Mouse (Mus musculus) limb, embryonic 12.5 days (tissue): ENCODE data around the gene Dgkd. TPM values are rescaled to one million over a fixed set of nuclear protein-coding genes. Genes with fewer than 3 reads are reported as not detected.

ENCODE experiments used
- ATAC-seq: fragments of 200-750 bp; cut with Nextera tagmentation; 2 replicates; pipeline ENCODE4 v1.8.0; 2017; ENCODE audit warnings: low read depth, moderate TSS enrichment; ENCODE audit not compliant: insufficient number of reproducible peaks, insufficient read depth, low FRiP score, low TSS enrichment
- H3K27ac ChIP-seq: fragments of 300-500 bp; sonication (generic); 2 replicates; pipeline ENCODE4 v1.5.1; 2016; ENCODE audit warnings: mild to moderate bottlenecking, moderate library complexity
- H3K27me3 ChIP-seq: fragments of 300-500 bp; sonication (generic); 2 replicates; pipeline ENCODE4 v1.6.1; 2016; ENCODE audit warnings: mild to moderate bottlenecking, moderate library complexity
- H3K36me3 ChIP-seq: fragments of 300-500 bp; sonication (generic); 2 replicates; pipeline ENCODE4 v1.6.1; 2016; ENCODE audit warnings: mild to moderate bottlenecking, moderate library complexity
- H3K4me1 ChIP-seq: fragments of 300-500 bp; sonication (generic); replicated peaks from 2 replicates; pipeline ENCODE4 v1.6.1; 2016
- H3K4me2 ChIP-seq: fragments of 300-500 bp; sonication (generic); 2 replicates; pipeline ENCODE4 v1.6.1; 2016; ENCODE audit warnings: mild to moderate bottlenecking, moderate library complexity
- H3K4me3 ChIP-seq: fragments of 300-500 bp; sonication (generic); replicated peaks from 2 replicates; pipeline ENCODE4 v1.5.1; 2016; ENCODE audit warnings: mild to moderate bottlenecking
- H3K9ac ChIP-seq: fragments of 300-500 bp; sonication (generic); replicated peaks from 2 replicates; pipeline ENCODE4 v1.6.1; 2016; ENCODE audit warnings: mild to moderate bottlenecking, moderate library complexity
- H3K9me3 ChIP-seq: fragments of 300-500 bp; sonication (generic); 2 replicates; pipeline ENCODE4 v1.6.1; 2016; ENCODE audit warnings: mild to moderate bottlenecking, moderate library complexity
- WGBS: fragments of 180-500 bp; shearing (Covaris S2); methylation state at CpG from one replicate; pipeline ENCODE4 v1.1.7; 2016; 5-methylcytosine and 5-hydroxymethylcytosine counted together
- polyA plus RNA-seq: library from polyadenylated mRNA; unstranded; fragments of >200 nt; fragmentation: Nextera tagmentation; extraction: Ambion mirVana; gene quantifications from 2 replicates; pipeline ENCODE4 v1.2.1, GENCODE M21; 2016

The Dgkd gene
- polyA plus RNA-seq, 1 experiment from 2014 or later, result 45.8 TPM

DNA sequence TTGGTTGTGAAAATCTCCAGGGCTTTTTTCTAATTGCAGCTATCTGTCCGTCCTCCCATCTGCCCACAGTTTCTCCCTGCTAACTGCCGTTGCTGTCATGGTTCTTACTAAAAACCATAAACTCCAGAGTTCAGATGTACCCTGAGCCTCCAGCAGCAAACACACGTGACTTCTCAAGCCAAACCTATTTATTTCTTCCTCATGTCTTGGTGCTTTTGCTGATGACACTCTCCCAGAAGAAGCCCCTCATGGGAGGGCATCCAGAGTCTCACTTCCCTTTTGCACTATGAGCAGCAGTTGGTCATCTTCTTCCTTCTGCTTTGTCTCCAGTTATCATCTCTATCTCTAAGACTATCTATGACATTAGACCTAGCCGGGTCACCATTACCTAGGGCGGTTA, 3.8 kb upstream of the Dgkd start:
- H3K36me3 ChIP-seq, result no peaks in the 10 kb centered on the region
- H3K9me3 ChIP-seq, result no peaks in the 10 kb centered on the region
- no peak for ATAC-seq
- no peak overlapping the region for H3K4me3 ChIP-seq
- no peak overlapping the region for H3K9ac ChIP-seq
- no peaks in the 10 kb centered on the region for H3K27me3 ChIP-seq
- 63% methylated on average over 5 of the region's 5 CpGs for WGBS
- no peak overlapping the region for H3K4me2 ChIP-seq
- H3K4me1 ChIP-seq, result peaks cover 41% of the 10 kb centered on the region
- no peak overlapping the region; the same call in 1 of the 2 replicates for H3K27ac ChIP-seq

DNA sequence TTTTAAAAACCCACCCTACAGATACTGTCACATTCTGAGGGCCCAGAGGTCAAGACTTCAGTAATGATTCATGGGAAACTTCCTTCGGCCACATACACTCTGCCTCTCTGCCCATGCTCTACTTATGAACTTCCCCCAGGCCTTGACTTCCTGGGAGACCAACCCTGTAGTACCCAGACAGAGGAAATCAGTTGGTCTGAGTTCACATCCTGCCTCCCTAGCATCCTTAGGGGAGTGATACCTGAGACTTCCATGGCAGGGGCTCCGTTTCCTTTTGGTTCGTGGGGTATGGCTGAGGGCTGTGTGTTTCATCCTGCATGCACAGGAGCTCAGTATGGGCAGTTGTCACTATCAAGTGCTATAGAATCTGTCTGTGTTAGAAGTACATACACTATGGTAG, 1.7 kb upstream of the Dgkd start:
- H3K9ac ChIP-seq, result no peak overlapping the region
- H3K4me2 ChIP-seq, result no peak overlapping the region
- H3K9me3 ChIP-seq, result no peaks in the 10 kb centered on the region
- 84% methylated on average over 3 of the region's 3 CpGs for WGBS
- H3K4me1 ChIP-seq, result peaks cover 52% of the 10 kb centered on the region
- no peaks in the 10 kb centered on the region for H3K27me3 ChIP-seq
- no peak for ATAC-seq
- no peak overlapping the region for H3K27ac ChIP-seq
- H3K4me3 ChIP-seq, result no peak overlapping the region
- no peaks in the 10 kb centered on the region for H3K36me3 ChIP-seq

- Histone ChIP-seq H3K9ac (no peak overlapping the region), H3K4me2 (peak overlapping the region; percentile 91), H3K27ac (peak overlapping the region; percentile 70; the same call in 1 of the 2 replicates), H3K9me3 (no peaks in the 10 kb centered on the region), H3K36me3 (no peaks in the 10 kb centered on the region), H3K27me3 (no peaks in the 10 kb centered on the region), H3K4me3 (peak overlapping the region; percentile 98), H3K4me1 (peaks cover 43% of the 10 kb centered on the region)
- no peak for ATAC-seq
- 59% methylated on average over 5 of the region's 5 CpGs for WGBS
These were observed 851 bp upstream of the Dgkd start for GRCm38 (mm10) chr1:87852081-87852790.

DNA sequence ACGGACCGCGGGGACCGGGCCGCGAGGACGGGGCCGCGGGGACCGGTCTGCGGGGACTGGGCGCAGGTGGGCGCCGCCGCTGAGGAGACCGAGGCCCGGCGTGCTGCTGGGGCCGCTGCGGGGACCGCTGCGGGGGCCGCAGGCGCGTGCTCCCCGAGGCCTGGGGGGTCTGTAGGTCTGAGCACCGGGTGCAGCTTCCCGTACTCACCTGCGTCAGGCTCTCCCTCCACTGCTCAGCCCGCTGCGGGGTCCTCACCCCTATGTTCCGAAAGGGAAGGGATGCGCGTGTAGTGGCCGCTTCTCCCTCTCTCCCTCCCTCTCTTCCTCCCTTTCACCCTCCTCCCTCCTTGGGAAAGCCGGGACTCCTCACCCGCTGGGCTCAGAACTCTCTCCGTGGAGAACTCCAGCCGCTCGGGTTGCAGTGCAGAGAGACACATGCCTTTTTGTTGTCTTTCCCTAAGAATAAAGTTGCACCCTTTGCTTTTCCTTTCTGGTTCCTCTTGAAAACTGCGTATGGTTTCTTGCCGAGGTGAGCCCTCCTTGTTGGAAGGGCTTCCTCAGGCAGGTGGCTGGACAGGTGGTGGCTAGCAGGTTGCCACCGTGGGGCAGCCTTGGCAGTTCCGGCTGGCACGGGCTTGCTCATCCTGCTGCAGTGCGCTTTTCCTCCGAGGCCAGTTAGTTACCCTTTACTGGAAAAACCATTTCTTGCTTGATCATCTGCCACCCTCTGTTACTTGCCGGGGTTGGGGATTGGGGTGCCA, 694 bp downstream of the Dgkd start:
- Histone ChIP-seq H3K27me3 (no peaks in the 10 kb centered on the region), H3K9ac (peak overlapping the region; percentile 98), H3K36me3 (no peaks in the 10 kb centered on the region), H3K4me3 (peak overlapping the region; percentile 98), H3K9me3 (no peaks in the 10 kb centered on the region), H3K4me1 (peaks cover 28% of the 10 kb centered on the region), H3K4me2 (peak overlapping the region; percentile 91), H3K27ac (peak overlapping the region; percentile 50; the same call in 1 of the 2 replicates)
- under 1% methylated on average over 47 of the region's 48 CpGs for WGBS
- peak; percentile 34; the same call in 1 of the 2 replicates for ATAC-seq

DNA sequence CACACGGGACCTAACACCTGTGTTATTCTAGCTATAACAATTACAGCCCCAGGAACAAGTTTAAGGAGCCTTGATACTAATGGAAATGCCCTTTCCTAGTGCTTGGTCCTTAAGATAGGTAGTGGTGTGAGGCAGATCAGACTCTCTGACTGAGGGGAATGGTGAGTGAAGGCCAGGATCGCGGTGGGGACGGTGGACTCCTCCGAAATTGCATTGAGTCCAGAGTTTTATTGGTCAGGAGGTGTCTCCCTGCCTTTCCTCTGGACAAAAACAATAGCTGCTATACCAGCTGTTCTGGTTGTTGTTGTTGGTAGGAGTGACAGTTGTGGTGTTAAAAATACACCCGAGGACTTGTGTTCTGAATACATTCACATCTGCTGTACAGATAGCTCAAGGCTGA, 1.3 kb downstream of the Dgkd start:
- H3K9ac ChIP-seq, result peak overlapping the region; percentile 98
- H3K4me1 ChIP-seq, result peaks cover 22% of the 10 kb centered on the region
- no peaks in the 10 kb centered on the region for H3K27me3 ChIP-seq
- H3K4me3 ChIP-seq, result peak overlapping the region; percentile 98
- no peak for ATAC-seq
- WGBS, result 23% methylated on average over 6 of the region's 6 CpGs
- no peaks in the 10 kb centered on the region for H3K9me3 ChIP-seq
- H3K36me3 ChIP-seq, result no peaks in the 10 kb centered on the region
- peak overlapping the region; percentile 91 for H3K4me2 ChIP-seq
- no peak overlapping the region for H3K27ac ChIP-seq

DNA sequence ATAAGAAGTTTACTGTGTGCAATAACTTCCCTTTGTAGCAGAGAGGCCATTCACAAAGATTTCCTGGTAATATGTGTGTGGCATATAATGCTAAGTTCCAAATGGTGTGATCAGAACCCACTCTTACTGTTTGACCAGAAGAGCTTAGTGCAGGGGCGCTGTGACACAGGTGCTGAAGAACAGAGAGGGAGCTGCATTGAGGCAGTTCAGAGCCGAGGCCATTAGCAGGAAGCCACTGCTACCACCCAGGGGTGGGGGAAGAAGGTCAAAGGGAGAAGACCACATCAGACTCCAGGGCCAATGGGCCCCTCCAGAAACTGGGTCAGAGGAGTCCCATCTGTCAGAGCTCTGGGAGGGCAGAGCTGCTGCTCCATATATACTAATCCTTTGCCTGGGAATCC, 1.8 kb downstream of the Dgkd start:
- Histone ChIP-seq H3K4me1 (peaks cover 22% of the 10 kb centered on the region), H3K4me3 (peak overlapping the region; percentile 98; the same call in 1 of the 2 replicates), H3K27ac (no peak overlapping the region), H3K9ac (0 out of 2 replicates have a peak overlapping the region, but pooled peaks have one; percentile 3), H3K36me3 (no peaks in the 10 kb centered on the region), H3K27me3 (no peaks in the 10 kb centered on the region), H3K9me3 (no peaks in the 10 kb centered on the region), H3K4me2 (peak overlapping the region; percentile 91)
- WGBS, result 50% methylated on average over 2 of the region's 2 CpGs
- no peak for ATAC-seq

GRCm38 (mm10) chr1:87855522-87855921, 2.4 kb downstream of the Dgkd start:
- no peak overlapping the region for H3K4me3 ChIP-seq
- no peaks in the 10 kb centered on the region for H3K36me3 ChIP-seq
- no peaks in the 10 kb centered on the region for H3K9me3 ChIP-seq
- H3K27me3 ChIP-seq, result no peaks in the 10 kb centered on the region
- 91% methylated on average over 1 of the region's 1 CpGs for WGBS
- no peak overlapping the region for H3K27ac ChIP-seq
- no peak overlapping the region for H3K4me2 ChIP-seq
- H3K9ac ChIP-seq, result no peak overlapping the region
- no peak for ATAC-seq
- peaks cover 22% of the 10 kb centered on the region for H3K4me1 ChIP-seq

DNA sequence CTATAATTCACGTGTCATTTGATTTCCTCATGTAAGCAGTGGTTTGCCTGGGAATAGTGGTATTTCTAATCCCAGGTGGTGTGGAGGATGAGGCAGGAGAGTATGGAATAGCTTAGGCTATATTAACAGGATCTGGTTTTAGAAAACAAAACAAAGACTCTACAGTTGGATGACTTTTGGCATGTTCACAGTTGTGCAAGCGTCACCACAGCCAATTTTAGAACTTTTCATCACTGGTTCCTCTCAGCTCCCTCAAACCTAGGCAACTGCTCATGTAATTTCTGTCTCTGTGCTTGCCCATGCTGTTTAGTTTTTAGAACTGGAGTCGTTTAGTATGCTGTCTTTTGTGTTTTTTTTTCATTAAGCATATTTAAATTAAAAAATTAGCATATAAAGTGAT, 3.7 kb downstream of the Dgkd start:
- H3K9ac ChIP-seq, result no peak overlapping the region
- H3K4me3 ChIP-seq, result no peak overlapping the region
- no peaks in the 10 kb centered on the region for H3K9me3 ChIP-seq
- H3K4me2 ChIP-seq, result no peak overlapping the region
- 89% methylated on average over 3 of the region's 3 CpGs for WGBS
- no peaks in the 10 kb centered on the region for H3K36me3 ChIP-seq
- ATAC-seq, result no peak
- peaks cover 22% of the 10 kb centered on the region for H3K4me1 ChIP-seq
- H3K27me3 ChIP-seq, result no peaks in the 10 kb centered on the region
- H3K27ac ChIP-seq, result no peak overlapping the region

GRCm38 (mm10) chr1:87858031-87858430, 4.9 kb downstream of the Dgkd start:
- Histone ChIP-seq H3K4me2 (no peak overlapping the region), H3K4me1 (peaks cover 16% of the 10 kb centered on the region), H3K36me3 (no peaks in the 10 kb centered on the region), H3K9me3 (no peaks in the 10 kb centered on the region), H3K9ac (no peak overlapping the region), H3K4me3 (no peak overlapping the region), H3K27me3 (no peaks in the 10 kb centered on the region), H3K27ac (no peak overlapping the region)
- ATAC-seq, result no peak
- WGBS, result 100% methylated on average over 1 of the region's 1 CpGs

DNA sequence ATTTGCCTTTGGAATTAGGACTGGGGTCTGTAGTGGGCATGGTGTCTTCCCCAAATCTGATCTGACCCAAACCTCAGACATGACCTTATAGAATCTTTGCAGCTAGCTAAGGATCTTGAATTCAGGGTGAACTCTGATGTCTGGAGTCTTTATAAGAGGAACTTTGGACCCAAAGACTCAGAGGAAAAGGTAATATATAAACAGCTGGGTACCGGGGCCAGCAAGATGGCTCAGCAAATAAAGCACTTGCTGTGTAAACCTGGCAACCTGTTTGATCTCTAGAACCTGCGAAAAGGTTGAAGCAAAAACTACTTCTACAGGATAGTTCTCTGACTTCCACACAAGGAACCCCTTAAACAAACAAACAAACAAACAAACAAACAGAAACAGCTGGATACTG, 5.4 kb downstream of the Dgkd start:
- H3K9me3 ChIP-seq, result no peaks in the 10 kb centered on the region
- no peaks in the 10 kb centered on the region for H3K36me3 ChIP-seq
- no peak for ATAC-seq
- H3K27ac ChIP-seq, result no peak overlapping the region
- WGBS, result 90% methylated on average over 2 of the region's 2 CpGs
- H3K4me1 ChIP-seq, result peaks cover 16% of the 10 kb centered on the region
- no peak overlapping the region for H3K9ac ChIP-seq
- H3K27me3 ChIP-seq, result no peaks in the 10 kb centered on the region
- no peak overlapping the region for H3K4me2 ChIP-seq
- H3K4me3 ChIP-seq, result no peak overlapping the region

DNA sequence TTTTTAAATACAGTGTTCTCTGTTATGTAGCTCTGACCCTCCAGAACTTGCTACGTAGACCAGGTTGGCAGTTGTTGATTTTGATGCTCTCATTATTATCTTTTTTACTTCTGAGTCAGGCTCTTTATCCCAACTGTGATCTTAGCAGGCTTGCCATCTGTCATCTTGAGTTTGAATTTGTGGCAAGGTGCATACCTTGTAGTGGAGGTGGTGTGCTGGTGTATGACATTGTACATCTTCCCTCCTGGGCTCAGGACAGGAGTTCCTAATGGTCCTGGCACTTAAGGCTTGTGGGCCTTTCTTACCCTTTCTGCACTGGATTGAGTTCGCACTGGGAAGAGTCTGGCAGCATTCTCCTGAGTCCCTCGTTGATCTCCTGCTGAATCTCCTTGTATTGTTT, 10.5 kb downstream of the Dgkd start:
- Histone ChIP-seq H3K36me3 (no peaks in the 10 kb centered on the region), H3K4me3 (no peak overlapping the region), H3K9ac (no peak overlapping the region), H3K27ac (no peak overlapping the region), H3K27me3 (no peaks in the 10 kb centered on the region), H3K4me2 (no peak overlapping the region), H3K9me3 (no peaks in the 10 kb centered on the region), H3K4me1 (no peaks in the 10 kb centered on the region)
- 84% methylated on average over 3 of the region's 3 CpGs for WGBS
- ATAC-seq, result no peak
